Mouse (Mus musculus) embryonic facial prominence, embryonic 14.5 days (tissue): ENCODE measurements at regions not wholly inside any gene's neighbourhood (a gene's known extent, or its start where the extent isn't known, plus 50 kb on each side); places are given as distances from the start of the nearest gene placed in this dataset.

Experiments
- ATAC-seq: fragments of 200-750 bp; cut with Nextera tagmentation; 2 replicates; pipeline ENCODE4 v1.8.0; 2017; ENCODE audit warnings: low read depth, moderate number of reproducible peaks, moderate TSS enrichment
- DNase-seq: peaks from one replicate; pipeline ENCODE4 v3.0.0-alpha.2; 2015; ENCODE audit warnings: low spot score
- H3K27ac ChIP-seq: fragments of 300-500 bp; sonication (generic); replicated peaks from 2 replicates; pipeline ENCODE4 v1.5.1; 2014; ENCODE audit warnings: low read depth, mild to moderate bottlenecking, low read length, moderate library complexity
- H3K27me3 ChIP-seq: fragments of 300-500 bp; sonication (generic); replicated peaks from 2 replicates; pipeline ENCODE4 v1.6.1; 2014; ENCODE audit warnings: low read length; ENCODE audit not compliant: control insufficient read depth, insufficient read depth
- H3K36me3 ChIP-seq: fragments of 300-500 bp; sonication (generic); 2 replicates; pipeline ENCODE4 v1.6.1; 2014; ENCODE audit warnings: low read length, mixed read lengths; ENCODE audit not compliant: control insufficient read depth, insufficient read depth
- H3K4me1 ChIP-seq: fragments of 300-500 bp; sonication (generic); 2 replicates; pipeline ENCODE4 v1.6.1; 2014; ENCODE audit warnings: antibody characterized with exemption, low read length; ENCODE audit not compliant: control insufficient read depth, insufficient read depth
- H3K4me2 ChIP-seq: fragments of 300-500 bp; sonication (generic); 2 replicates; pipeline ENCODE4 v1.6.1; 2014; ENCODE audit warnings: low read depth, mild to moderate bottlenecking, low read length, moderate library complexity, mixed read lengths
- H3K4me3 ChIP-seq: fragments of 300-500 bp; sonication (generic); 2 replicates; pipeline ENCODE4 v1.5.1; 2014; ENCODE audit warnings: low read depth, mild to moderate bottlenecking, low read length
- H3K9ac ChIP-seq: fragments of 300-500 bp; sonication (generic); 2 replicates; pipeline ENCODE4 v1.6.1; 2014; ENCODE audit warnings: low read depth, mild to moderate bottlenecking, low read length, moderate library complexity, mixed read lengths
- H3K9me3 ChIP-seq: fragments of 300-500 bp; sonication (generic); 2 replicates; pipeline ENCODE4 v1.6.1; 2016; ENCODE audit warnings: low read length; ENCODE audit not compliant: control insufficient read depth
- WGBS: fragments of 180-500 bp; shearing (Covaris S2); extraction: QIAGEN DNeasy Blood & Tissue Kit; methylation state at CpG from one replicate; pipeline ENCODE4 v1.1.7; 2014; 5-methylcytosine and 5-hydroxymethylcytosine counted together

DNA sequence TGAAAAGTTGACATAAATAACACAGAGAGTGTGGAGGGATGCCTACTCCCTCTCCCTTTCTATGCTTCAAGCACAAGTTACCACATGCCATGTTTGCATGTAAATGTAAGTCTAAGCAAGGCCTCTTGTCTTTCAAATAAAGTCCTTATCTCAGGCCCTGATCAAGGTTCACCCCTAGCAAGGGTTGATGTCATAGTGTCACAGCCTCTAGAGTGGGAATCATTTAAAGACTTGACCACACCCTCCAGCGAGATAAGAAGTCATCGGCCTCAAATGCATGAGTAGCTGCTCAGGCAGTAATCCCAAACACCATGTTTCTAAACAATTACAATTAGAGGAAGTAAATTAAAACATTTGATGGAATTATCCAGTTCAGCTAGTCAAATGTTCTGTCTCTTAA, 280.5 kb upstream of the Nr3c2 start:
- Histone ChIP-seq H3K9ac (no peak overlapping the region), H3K4me3 (no peak overlapping the region), H3K36me3 (no peaks in the 10 kb centered on the region), H3K27me3 (no peaks in the 10 kb centered on the region), H3K27ac (no peak overlapping the region), H3K4me2 (no peak overlapping the region), H3K4me1 (no peaks in the 10 kb centered on the region), H3K9me3 (no peaks in the 10 kb centered on the region)
- no peak for ATAC-seq
- WGBS: 80% methylated on average over 2 of the region's 2 CpGs
- DNase-seq: no peak

DNA sequence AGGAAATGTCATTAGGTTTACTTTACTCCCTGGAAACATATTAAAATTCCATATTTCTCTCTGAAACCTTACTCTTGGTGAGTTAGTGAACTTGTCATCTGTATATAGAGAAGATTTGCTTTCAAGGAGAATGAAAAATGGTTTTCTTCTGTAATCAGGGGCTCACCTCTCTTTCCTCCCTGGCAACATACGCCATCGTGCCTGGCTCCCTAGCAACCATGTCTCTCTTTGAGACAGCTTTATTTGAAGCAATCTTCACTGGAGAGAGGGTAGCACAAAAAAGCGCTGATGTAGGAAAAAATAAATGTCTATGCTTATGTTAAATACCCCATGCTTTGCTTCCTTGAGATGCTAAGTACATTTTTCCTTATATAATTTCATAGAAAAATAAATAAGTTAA, 278.4 kb upstream of the Nr3c2 start:
- no peaks in the 10 kb centered on the region for H3K9me3 ChIP-seq
- H3K4me2 ChIP-seq: no peak overlapping the region
- no peak overlapping the region for H3K27ac ChIP-seq
- H3K36me3 ChIP-seq: no peaks in the 10 kb centered on the region
- ATAC-seq (no peak), DNase-seq (no peak)
- 83% methylated on average over 3 of the region's 3 CpGs for WGBS
- no peaks in the 10 kb centered on the region for H3K4me1 ChIP-seq
- no peak overlapping the region for H3K4me3 ChIP-seq
- no peak overlapping the region for H3K9ac ChIP-seq
- no peaks in the 10 kb centered on the region for H3K27me3 ChIP-seq

DNA sequence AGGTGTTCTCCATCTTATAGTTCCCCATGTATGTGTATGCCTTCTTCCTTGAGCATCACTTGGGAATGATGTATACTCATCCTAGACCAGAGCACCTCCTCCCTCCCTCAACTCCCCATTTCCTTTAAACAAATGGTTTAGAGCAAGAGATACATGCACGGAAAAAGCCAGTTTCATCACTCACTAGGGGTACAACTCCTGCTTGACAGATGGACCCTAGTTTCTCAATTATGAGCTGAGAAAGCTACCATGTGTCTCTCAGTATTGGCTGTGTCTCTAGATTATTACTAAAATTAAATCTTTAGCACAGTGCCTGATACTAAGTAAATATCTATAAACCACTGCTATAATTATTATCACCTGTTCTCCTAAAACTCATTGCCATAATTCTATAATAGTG, 266.2 kb upstream of the Nr3c2 start:
- Histone ChIP-seq H3K4me3 (no peak overlapping the region), H3K4me1 (no peaks in the 10 kb centered on the region), H3K36me3 (no peaks in the 10 kb centered on the region), H3K27ac (no peak overlapping the region), H3K27me3 (no peaks in the 10 kb centered on the region), H3K4me2 (no peak overlapping the region), H3K9me3 (no peaks in the 10 kb centered on the region), H3K9ac (no peak overlapping the region)
- 64% methylated on average over 1 of the region's 1 CpGs for WGBS
- DNase-seq (no peak), ATAC-seq (no peak)
